Mouse (Mus musculus): Measurements from ENCODE around the gene Oscp1. TPM values are rescaled to one million over a fixed set of nuclear protein-coding genes. Genes with fewer than 3 reads are reported as not detected.

Gene Oscp1
- polyA plus RNA-seq, 1 experiment: 0.46 TPM

DNA sequence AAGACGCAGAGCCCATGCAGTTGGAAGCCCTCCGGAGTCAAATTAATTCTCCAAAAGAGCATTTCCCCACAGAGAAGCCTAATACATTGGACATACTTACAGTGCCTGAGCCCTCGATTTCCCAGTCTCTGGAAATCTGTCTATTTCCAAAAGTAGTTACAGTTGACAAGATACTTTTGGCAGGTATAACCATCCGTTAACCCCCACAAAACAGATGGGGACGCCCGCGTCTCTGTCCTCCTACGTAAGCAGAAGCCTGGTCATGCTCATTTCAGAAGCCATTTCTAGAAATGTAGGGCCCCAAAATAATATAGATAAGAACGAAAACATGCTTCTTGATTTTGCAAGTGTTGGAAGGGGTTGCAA lies 615 bp downstream of the Oscp1 start:
- Histone ChIP-seq H3K27me3 (ENCODE audit: control insufficient read depth, insufficient read depth, low read length) (no peaks in the 10 kb centered on the region), H3K4me3 (ENCODE audit: extremely low read depth, insufficient read depth, insufficient read length) (peak overlapping the region; percentile 92; the same call in 1 of the 2 replicates), H3K27ac (ENCODE audit: insufficient read depth, low read length) (no peak overlapping the region), H3K4me1 (ENCODE audit: control insufficient read depth, insufficient read depth, insufficient read length) (peaks cover 11% of the 10 kb centered on the region; the same call in 1 of the 2 replicates), H3K36me3 (ENCODE audit: control insufficient read depth, insufficient read depth, low read length) (peaks cover 4% of the 10 kb centered on the region; the same call in 1 of the 2 replicates)
- WGBS: 56% methylated on average over 9 of the region's 9 CpGs
- DNase-seq (ENCODE audit: low read depth in 1 of 2, low spot score in 2 of 2): no peak
- TF ChIP-seq CTCF (IDR thresholded peaks at IDR 0.05; ENCODE audit: extremely low read depth, insufficient read depth, insufficient read length, insufficient replicate concordance): no peak
- TF ChIP-seq POLR2A (IDR thresholded peaks at IDR 0.05; ENCODE audit: low read depth, low read length): no peak

GRCm38 (mm10) chr4:126062856-126063255 lies 4.5 kb downstream of the Oscp1 start:
- H3K27ac ChIP-seq (ENCODE audit: insufficient read depth, low read length): no peak overlapping the region
- no peaks in the 10 kb centered on the region for H3K27me3 ChIP-seq (ENCODE audit: control insufficient read depth, insufficient read depth, low read length)
- no peak overlapping the region for H3K4me3 ChIP-seq (ENCODE audit: extremely low read depth, insufficient read depth, insufficient read length)
- TF ChIP-seq CTCF (IDR thresholded peaks at IDR 0.05; ENCODE audit: extremely low read depth, insufficient read depth, insufficient read length, insufficient replicate concordance): no peak
- H3K36me3 ChIP-seq (ENCODE audit: control insufficient read depth, insufficient read depth, low read length): no peaks in the 10 kb centered on the region
- H3K4me1 ChIP-seq (ENCODE audit: control insufficient read depth, insufficient read depth, insufficient read length): peaks cover 5% of the 10 kb centered on the region; the same call in 1 of the 2 replicates
- no peak for DNase-seq (ENCODE audit: low read depth in 1 of 2, low spot score in 2 of 2)
- 63% methylated on average over 1 of the region's 1 CpGs for WGBS

GRCm38 (mm10) chr4:126065241-126065640 lies 6.9 kb downstream of the Oscp1 start:
- Histone ChIP-seq H3K27me3 (ENCODE audit: control insufficient read depth, insufficient read depth, low read length) (no peaks in the 10 kb centered on the region), H3K4me3 (ENCODE audit: extremely low read depth, insufficient read depth, insufficient read length) (no peak overlapping the region), H3K4me1 (ENCODE audit: control insufficient read depth, insufficient read depth, insufficient read length) (no peaks in the 10 kb centered on the region), H3K27ac (ENCODE audit: insufficient read depth, low read length) (no peak overlapping the region), H3K36me3 (ENCODE audit: control insufficient read depth, insufficient read depth, low read length) (no peaks in the 10 kb centered on the region)
- TF ChIP-seq POLR2A (IDR thresholded peaks at IDR 0.05; ENCODE audit: low read depth, low read length) (no peak), CTCF (IDR thresholded peaks at IDR 0.05; ENCODE audit: extremely low read depth, insufficient read depth, insufficient read length, insufficient replicate concordance) (no peak)
- 91% methylated on average over 7 of the region's 7 CpGs for WGBS
- no peak for DNase-seq (ENCODE audit: low read depth in 1 of 2, low spot score in 2 of 2)

DNA sequence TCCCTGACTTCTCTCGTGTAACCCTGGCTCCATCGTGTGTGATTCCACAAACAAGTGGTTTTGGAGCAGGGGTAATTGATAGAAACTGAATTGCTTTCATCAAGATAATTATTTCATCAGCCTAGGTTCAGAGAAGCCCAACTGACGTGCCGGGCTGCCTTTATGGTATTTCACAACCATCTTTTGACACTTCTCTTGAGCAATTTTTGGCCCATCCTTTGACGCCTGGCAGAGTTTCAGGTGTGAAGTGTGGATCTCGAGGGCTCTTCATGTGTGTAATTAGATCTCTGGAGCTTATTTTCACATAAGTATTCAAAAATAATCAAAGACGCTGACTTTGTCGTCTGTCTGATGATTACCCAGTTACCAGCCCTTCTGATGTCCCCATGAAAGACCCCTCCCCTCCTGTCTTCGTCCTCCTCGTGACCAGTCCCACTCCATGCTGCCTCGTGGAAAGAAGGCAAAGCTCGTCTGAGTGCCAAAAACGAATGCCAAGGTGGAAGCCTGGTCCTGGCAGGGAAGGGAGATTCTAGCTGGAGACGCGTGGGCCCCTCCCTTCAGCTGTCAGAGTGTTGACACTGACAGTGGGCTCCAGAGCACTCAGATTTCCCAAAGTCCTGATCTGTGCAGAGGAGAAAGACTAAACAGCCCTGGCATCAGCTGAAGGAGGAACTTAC lies 9.2 kb downstream of the Oscp1 start:
- TF ChIP-seq POLR2A (IDR thresholded peaks at IDR 0.05; ENCODE audit: low read depth, low read length): no peak
- Histone ChIP-seq H3K27me3 (ENCODE audit: control insufficient read depth, insufficient read depth, low read length) (no peaks in the 10 kb centered on the region), H3K27ac (ENCODE audit: insufficient read depth, low read length) (no peak overlapping the region), H3K36me3 (ENCODE audit: control insufficient read depth, insufficient read depth, low read length) (no peaks in the 10 kb centered on the region), H3K4me3 (ENCODE audit: extremely low read depth, insufficient read depth, insufficient read length) (no peak overlapping the region), H3K4me1 (ENCODE audit: control insufficient read depth, insufficient read depth, insufficient read length) (no peaks in the 10 kb centered on the region)
- WGBS: 77% methylated on average over 15 of the region's 15 CpGs
- no peak for DNase-seq (ENCODE audit: low read depth in 1 of 2, low spot score in 2 of 2)

DNA sequence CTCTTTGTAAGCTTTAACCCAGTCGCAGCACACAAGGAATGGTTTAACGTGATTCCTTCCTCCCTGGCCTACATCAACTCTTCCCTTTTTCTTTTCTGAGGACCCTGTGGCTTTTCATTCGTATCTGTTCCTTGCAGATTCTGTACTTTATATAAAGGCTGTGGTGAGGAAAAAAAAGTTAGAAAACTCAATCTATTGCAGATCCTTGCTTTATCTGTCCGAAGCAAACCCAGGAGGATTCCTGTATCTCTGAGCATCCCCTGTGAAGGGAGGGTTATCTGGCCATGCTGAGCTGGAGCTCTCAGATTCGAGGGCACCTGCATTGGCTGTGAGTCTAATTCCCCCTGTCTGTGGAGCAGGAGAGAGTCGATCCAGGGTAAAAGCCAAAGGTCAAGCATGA lies 10.5 kb downstream of the Oscp1 start:
- no peak for TF ChIP-seq POLR2A (IDR thresholded peaks at IDR 0.05; ENCODE audit: low read depth, low read length)
- no peak for TF ChIP-seq CTCF (IDR thresholded peaks at IDR 0.05; ENCODE audit: extremely low read depth, insufficient read depth, insufficient read length, insufficient replicate concordance)
- Histone ChIP-seq H3K4me1 (ENCODE audit: control insufficient read depth, insufficient read depth, insufficient read length) (no peaks in the 10 kb centered on the region), H3K27me3 (ENCODE audit: control insufficient read depth, insufficient read depth, low read length) (no peaks in the 10 kb centered on the region), H3K36me3 (ENCODE audit: control insufficient read depth, insufficient read depth, low read length) (no peaks in the 10 kb centered on the region), H3K27ac (ENCODE audit: insufficient read depth, low read length) (no peak overlapping the region), H3K4me3 (ENCODE audit: extremely low read depth, insufficient read depth, insufficient read length) (no peak overlapping the region)
- DNase-seq (ENCODE audit: low read depth in 1 of 2, low spot score in 2 of 2): no peak
- 78% methylated on average over 6 of the region's 6 CpGs for WGBS

DNA sequence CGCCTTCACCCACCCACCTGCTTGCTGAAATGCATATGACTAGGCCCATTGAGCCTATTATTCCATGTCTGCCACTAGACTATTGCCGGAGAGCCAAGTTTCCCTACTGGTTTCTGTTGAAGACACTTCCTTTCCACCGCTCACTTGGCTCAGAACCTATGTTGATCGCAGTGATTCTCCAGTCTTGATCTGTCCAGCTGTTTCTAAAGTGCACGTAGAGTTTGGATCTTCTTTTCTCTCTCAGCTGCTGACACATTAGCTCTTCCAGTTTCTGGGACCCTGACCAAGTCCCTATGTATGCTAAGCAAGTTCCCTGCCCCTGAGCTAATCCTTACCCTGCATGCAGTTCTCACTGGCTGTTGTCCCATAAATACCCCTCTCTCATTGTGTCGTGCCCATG lies 19.5 kb downstream of the Oscp1 start:
- DNase-seq (ENCODE audit: low read depth in 1 of 2, low spot score in 2 of 2): no peak
- WGBS: 91% methylated on average over 6 of the region's 6 CpGs
- Histone ChIP-seq H3K27me3 (ENCODE audit: control insufficient read depth, insufficient read depth, low read length) (no peaks in the 10 kb centered on the region), H3K27ac (ENCODE audit: insufficient read depth, low read length) (no peak overlapping the region), H3K4me3 (ENCODE audit: extremely low read depth, insufficient read depth, insufficient read length) (no peak overlapping the region), H3K36me3 (ENCODE audit: control insufficient read depth, insufficient read depth, low read length) (no peaks in the 10 kb centered on the region), H3K4me1 (ENCODE audit: control insufficient read depth, insufficient read depth, insufficient read length) (no peaks in the 10 kb centered on the region)
- TF ChIP-seq POLR2A (IDR thresholded peaks at IDR 0.05; ENCODE audit: low read depth, low read length) (no peak), CTCF (IDR thresholded peaks at IDR 0.05; ENCODE audit: extremely low read depth, insufficient read depth, insufficient read length, insufficient replicate concordance) (no peak)

DNA sequence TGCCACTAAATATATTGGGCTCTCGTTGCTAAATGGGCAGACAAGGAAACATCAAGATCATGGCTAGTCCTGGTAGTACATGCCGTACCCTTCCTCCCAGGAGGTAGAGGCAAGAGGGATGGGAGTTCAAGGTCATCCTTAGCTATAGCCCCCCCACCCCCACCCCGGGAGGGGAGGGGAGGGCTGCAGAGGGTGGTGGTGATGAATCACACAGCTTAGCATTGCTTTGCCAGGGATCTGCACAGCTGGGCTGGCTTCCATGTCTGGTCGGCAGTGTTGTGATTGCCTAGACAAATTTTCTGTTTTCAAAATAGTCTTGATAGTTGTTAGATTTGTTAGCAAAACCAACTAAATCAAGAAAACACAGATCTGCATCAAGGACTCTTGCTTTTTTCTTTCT lies 20.9 kb downstream of the Oscp1 start:
- WGBS: 82% methylated on average over 4 of the region's 4 CpGs
- TF ChIP-seq POLR2A (IDR thresholded peaks at IDR 0.05; ENCODE audit: low read depth, low read length) (no peak), CTCF (IDR thresholded peaks at IDR 0.05; ENCODE audit: extremely low read depth, insufficient read depth, insufficient read length, insufficient replicate concordance) (no peak)
- no peaks in the 10 kb centered on the region for H3K27me3 ChIP-seq (ENCODE audit: control insufficient read depth, insufficient read depth, low read length)
- H3K36me3 ChIP-seq (ENCODE audit: control insufficient read depth, insufficient read depth, low read length): no peaks in the 10 kb centered on the region
- no peaks in the 10 kb centered on the region for H3K4me1 ChIP-seq (ENCODE audit: control insufficient read depth, insufficient read depth, insufficient read length)
- H3K4me3 ChIP-seq (ENCODE audit: extremely low read depth, insufficient read depth, insufficient read length): no peak overlapping the region
- DNase-seq (ENCODE audit: low read depth in 1 of 2, low spot score in 2 of 2): no peak
- H3K27ac ChIP-seq (ENCODE audit: insufficient read depth, low read length): no peak overlapping the region
